Mouse (Mus musculus) thymus, adult 2 months (tissue): Measurements from ENCODE around the gene Farp1.

Experiments used
- CTCF ChIP-seq: fragments of 200-500 bp; IDR thresholded peaks from 2 replicates; pipeline ENCODE4 v1.5.1; 2012; ENCODE audit warnings: mild to moderate bottlenecking, control low read depth, low read length, moderate library complexity, borderline replicate concordance; ENCODE audit not compliant: control insufficient read depth, poor library complexity, insufficient read depth; ENCODE audit errors: extremely low read depth
- POLR2A ChIP-seq: fragments of 200-500 bp; IDR thresholded peaks from 2 replicates; pipeline ENCODE4 v1.6.1; 2012; ENCODE audit warnings: mild to moderate bottlenecking, low read length, control low read depth, moderate library complexity; ENCODE audit not compliant: control insufficient read depth, poor library complexity, insufficient read depth; ENCODE audit errors: extremely low read depth

GRCm38 (mm10) chr14:121061686-121062085 lies 26.7 kb downstream of the Farp1 start:
- TF ChIP-seq POLR2A, result no peak
- no peak for TF ChIP-seq CTCF
